In the genomic region with DNA sequence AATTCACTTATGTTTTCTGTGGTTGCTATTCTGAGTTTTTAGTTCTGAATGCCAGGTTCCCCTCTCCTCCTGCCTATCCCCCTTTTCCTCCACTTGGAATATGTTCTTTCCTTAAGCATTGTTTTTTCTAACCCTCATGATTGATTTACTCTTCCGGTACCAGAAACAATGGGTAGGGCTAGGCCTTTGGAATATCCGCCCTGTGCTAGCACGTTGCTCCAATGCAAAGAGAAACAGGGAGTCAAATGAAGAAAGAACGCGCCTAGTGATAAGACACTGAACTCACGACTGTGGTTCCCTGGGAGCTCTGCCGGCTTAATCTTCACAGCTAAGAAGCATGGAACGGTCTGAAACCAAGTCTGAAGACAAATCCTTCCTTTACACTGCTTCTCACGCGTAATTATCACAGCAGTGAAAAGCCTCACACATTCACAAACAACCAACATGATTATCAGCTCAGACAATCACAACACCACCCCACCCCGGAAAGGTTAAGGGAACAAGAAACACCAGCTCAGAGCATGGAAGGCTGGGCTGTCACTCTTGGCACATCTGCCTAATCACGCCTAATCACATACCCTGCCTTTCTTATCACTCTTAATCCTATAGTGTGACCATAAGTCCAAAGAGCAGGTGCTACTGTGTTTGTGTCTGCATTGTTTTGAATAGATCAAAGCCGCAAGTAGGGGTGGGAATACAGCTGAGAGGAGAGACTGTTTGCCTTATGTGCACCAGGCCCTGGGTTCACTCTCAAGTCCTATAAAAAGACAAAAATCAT, we compare ENCODE assay signal across 11 mouse cellular contexts.
DNase-seq lines count a peak whose midpoint lies in the region; ATAC-seq and TF ChIP-seq lines count a peak whose summit lies in the region.
"Had no signal": no experiment of that assay in that cellular context is flagged by ENCODE, and none has a peak within 500 bp of the region (broad histone marks: within the 10 kb centered on the region; RNA-seq: fewer than 3 reads in every experiment).

No protein-coding gene starts in this region.

- DNase-seq in heart, embryonic 10.5 days (ENCODE audit: low spot score), result no peak
- no peak for DNase-seq in heart, postnatal 14 days
- DNase-seq in lung, embryonic 14.5 days, result peak; percentile 51
- DNase-seq in lung, adult 2 months, result no peak
- no peak for DNase-seq in ovary, adult 18-20 months (ENCODE audit: low spot score)
- DNase-seq: cerebellum, adult 9-10 months; kidney, postnatal 4 days; right cerebral cortex, postnatal 4 days had no signal

- H3K27me3 ChIP-seq in heart, embryonic 10.5 days (ENCODE audit: insufficient read depth, poor library complexity, severe bottlenecking), result no peaks in the 10 kb centered on the region
- no peaks in the 10 kb centered on the region for H3K27me3 ChIP-seq in lung, embryonic 14.5 days (ENCODE audit: insufficient read depth, low read length)
- H3K27me3 ChIP-seq in heart, embryonic 16.5 days (ENCODE audit: control insufficient read depth, insufficient read depth, low read length), result no peaks in the 10 kb centered on the region
- H3K27me3 ChIP-seq in intestine, postnatal 0 days (replicated peaks; ENCODE audit: control insufficient read depth, insufficient read depth, low read length), result no peaks in the 10 kb centered on the region

- TF ChIP-seq POLR2A in lung, adult 2 months (IDR thresholded peaks at IDR 0.05; ENCODE audit: borderline replicate concordance, extremely low read depth, low read depth, low read length), result no peak

- H3K4me3 ChIP-seq in heart, embryonic 10.5 days, result no peak overlapping the region
- no peak overlapping the region for H3K4me3 ChIP-seq in lung, embryonic 14.5 days (ENCODE audit: low read depth, low read length)
- no peak overlapping the region for H3K4me3 ChIP-seq in lung, adult 2 months (replicated peaks; ENCODE audit: extremely low read depth, low read depth, low read length)
- no peak overlapping the region for H3K4me3 ChIP-seq in heart, embryonic 16.5 days (ENCODE audit: low read length)
- no peak overlapping the region for H3K4me3 ChIP-seq in intestine, postnatal 0 days (ENCODE audit: low read depth, low read length)
- H3K4me3 ChIP-seq: hindbrain, embryonic 13.5 days had no signal

- no peaks in the 10 kb centered on the region for H3K9me3 ChIP-seq in heart, embryonic 10.5 days
- H3K9me3 ChIP-seq in lung, embryonic 14.5 days (ENCODE audit: low read depth, low read length), result no peaks in the 10 kb centered on the region; the same call in 1 of the 2 replicates
- no peaks in the 10 kb centered on the region for H3K9me3 ChIP-seq in heart, embryonic 16.5 days (replicated peaks; ENCODE audit: control insufficient read depth, low read length)
- no peaks in the 10 kb centered on the region for H3K9me3 ChIP-seq in intestine, postnatal 0 days (ENCODE audit: control insufficient read depth)
- H3K9me3 ChIP-seq: hindbrain, embryonic 13.5 days had no signal

- no peaks in the 10 kb centered on the region for H3K36me3 ChIP-seq in heart, embryonic 10.5 days
- no peaks in the 10 kb centered on the region for H3K36me3 ChIP-seq in lung, embryonic 14.5 days (ENCODE audit: insufficient read depth)
- H3K36me3 ChIP-seq in heart, embryonic 16.5 days (ENCODE audit: control insufficient read depth, insufficient read depth), result no peaks in the 10 kb centered on the region
- no peaks in the 10 kb centered on the region for H3K36me3 ChIP-seq in intestine, postnatal 0 days (ENCODE audit: control insufficient read depth, insufficient read depth)
- H3K36me3 ChIP-seq: hindbrain, embryonic 13.5 days had no signal

- 31% methylated on average over 13 of the region's 13 CpGs for WGBS in heart, embryonic 10.5 days
- WGBS in lung, embryonic 14.5 days, result 35% methylated on average over 13 of the region's 13 CpGs
- WGBS in lung, adult 2 months, result 35% methylated on average over 13 of the region's 13 CpGs
- 32% methylated on average over 13 of the region's 13 CpGs for WGBS in heart, embryonic 16.5 days
- WGBS in intestine, postnatal 0 days, result 33% methylated on average over 13 of the region's 13 CpGs

- no peak for ATAC-seq in lung, embryonic 14.5 days (ENCODE audit: insufficient read depth)
- ATAC-seq in heart, embryonic 16.5 days (replicated peaks; ENCODE audit: extremely low read depth, insufficient read depth, low FRiP score), result 0 out of 2 replicates have a peak, but pooled peaks have one; percentile 20
- peak; percentile 84 for ATAC-seq in intestine, postnatal 0 days

- H3K27ac ChIP-seq in heart, embryonic 10.5 days, result peak overlapping the region; percentile 81
- H3K27ac ChIP-seq in lung, embryonic 14.5 days (ENCODE audit: low read depth), result peak overlapping the region; percentile 42
- peak overlapping the region; percentile 56 for H3K27ac ChIP-seq in heart, embryonic 16.5 days (ENCODE audit: low read length)
- H3K27ac ChIP-seq in intestine, postnatal 0 days (ENCODE audit: low read depth, low read length), result peak overlapping the region; percentile 58; the same call in 1 of the 2 replicates
- H3K27ac ChIP-seq: hindbrain, embryonic 13.5 days had no signal

- H3K4me2 ChIP-seq in lung, embryonic 14.5 days, result no peak overlapping the region
- no peak overlapping the region for H3K4me2 ChIP-seq in heart, embryonic 16.5 days (ENCODE audit: low read depth, low read length)
- 0 out of 2 replicates have a peak overlapping the region, but pooled peaks have one; percentile 10 for H3K4me2 ChIP-seq in intestine, postnatal 0 days (replicated peaks; ENCODE audit: low read depth)
- H3K4me2 ChIP-seq: hindbrain, embryonic 13.5 days had no signal

- TF ChIP-seq CTCF in lung, embryonic 14.5 days (IDR thresholded peaks at IDR 0.05; ENCODE audit: low read depth), result no peak
- TF ChIP-seq CTCF in lung, adult 2 months (IDR thresholded peaks at IDR 0.05; ENCODE audit: insufficient read depth, low read length), result no peak
- no peak for TF ChIP-seq CTCF in intestine, postnatal 0 days (IDR thresholded peaks at IDR 0.05; ENCODE audit: low read depth)

- H3K4me1 ChIP-seq in heart, embryonic 10.5 days, result peaks cover 43% of the 10 kb centered on the region
- 0 out of 2 replicates have a peak, but pooled peaks cover 2% of the 10 kb centered on the region for H3K4me1 ChIP-seq in lung, embryonic 14.5 days (ENCODE audit: insufficient read depth)
- peaks cover 10% of the 10 kb centered on the region; the same call in 1 of the 2 replicates for H3K4me1 ChIP-seq in lung, adult 2 months (ENCODE audit: control insufficient read depth, insufficient read depth, low read length)
- H3K4me1 ChIP-seq in heart, embryonic 16.5 days (ENCODE audit: control insufficient read depth, insufficient read depth, low read length), result peaks cover 28% of the 10 kb centered on the region
- H3K4me1 ChIP-seq in intestine, postnatal 0 days (replicated peaks; ENCODE audit: control insufficient read depth, insufficient read depth, low read length), result peaks cover 9% of the 10 kb centered on the region; the same call in 1 of the 2 replicates

- intact Hi-C loops in heart, postnatal 14 days (cut with DNase I), result no loop called here

- H3K9ac ChIP-seq in lung, embryonic 14.5 days, result no peak overlapping the region
- H3K9ac ChIP-seq in heart, embryonic 16.5 days (ENCODE audit: low read length), result no peak overlapping the region
- no peak overlapping the region for H3K9ac ChIP-seq in intestine, postnatal 0 days (ENCODE audit: low read depth, low read length)
- H3K9ac ChIP-seq: hindbrain, embryonic 13.5 days had no signal
